Mouse (Mus musculus): ENCODE measurements around the gene Ccdc142. TPM values are rescaled to one million over a fixed set of nuclear protein-coding genes. Genes with fewer than 3 reads are reported as not detected.

Ccdc142 gene
- polyA plus RNA-seq, 1 experiment from 2014 or later, result 2.0 TPM

DNA sequence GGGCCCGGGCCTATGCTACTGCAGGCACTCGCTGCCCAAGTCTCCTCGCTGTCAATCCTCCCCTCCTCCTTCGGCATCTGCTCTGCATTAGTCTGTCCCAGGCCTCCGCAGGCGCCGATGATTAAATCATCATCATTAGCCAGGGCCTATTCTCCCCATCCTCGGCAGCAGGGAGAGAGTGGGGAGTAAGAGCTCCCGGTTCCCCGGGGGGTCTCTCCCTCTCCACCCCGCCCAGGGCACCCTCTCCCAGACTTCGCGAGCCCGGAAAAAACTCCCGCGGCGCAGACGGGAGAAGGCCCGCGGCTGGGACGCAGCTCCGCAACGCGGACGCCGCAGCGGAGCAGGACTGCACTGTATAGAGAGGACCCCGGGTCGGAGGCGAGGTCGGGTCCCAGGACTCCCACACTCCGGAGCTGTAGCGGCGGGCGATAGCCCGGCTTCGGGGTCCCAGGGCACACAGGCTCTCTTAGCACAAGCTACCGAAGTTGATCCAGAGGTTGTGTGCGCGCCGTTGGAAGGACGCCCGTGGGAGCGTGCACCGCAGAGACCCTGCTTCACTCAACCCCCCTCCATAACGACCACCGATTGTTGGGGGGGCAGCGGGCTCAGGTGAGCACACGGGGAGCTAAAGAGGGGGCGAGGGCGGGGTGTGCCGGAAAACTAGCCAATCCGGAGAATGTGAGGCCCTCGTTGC lies 23.6 kb upstream of the Ccdc142 start, which contains the start of gene Pcgf1:
TSS of gene Pcgf1 (plus strand) at position 240 of the 694 bp plus-strand sequence.
- H3K36me3 ChIP-seq (ENCODE audit: control insufficient read depth, insufficient read depth, low read length), result 0 out of 2 replicates have a peak, but pooled peaks cover 4% of the 10 kb centered on the region
- peak within 1 kb of the TSS; percentile 72 for H3K4me3 ChIP-seq (ENCODE audit: low read depth, low read length)
- H3K9ac ChIP-seq (ENCODE audit: low read length), result peak within 1 kb of the TSS; percentile 79
- H3K27ac ChIP-seq (replicated peaks; ENCODE audit: low read depth, low read length), result peak within 1 kb of the TSS; percentile 80
- WGBS, result under 1% methylated on average over 54 of the region's 54 CpGs
- peak; percentile 88 for ATAC-seq (ENCODE audit: insufficient number of reproducible peaks, low FRiP score, low TSS enrichment, low read depth)
- H3K4me2 ChIP-seq (ENCODE audit: low read depth, severe bottlenecking), result peak within 1 kb of the TSS; percentile 99
- no peak for DNase-seq (ENCODE audit: low spot score)
- H3K27me3 ChIP-seq (ENCODE audit: control insufficient read depth, insufficient read depth, low read length), result peaks cover 19% of the 10 kb centered on the region
- H3K4me1 ChIP-seq (ENCODE audit: control insufficient read depth, insufficient read depth, low read length), result peaks cover 4% of the 10 kb centered on the region; the same call in 1 of the 2 replicates
- H3K9me3 ChIP-seq (ENCODE audit: control insufficient read depth, low read length), result no peaks in the 10 kb centered on the region

DNA sequence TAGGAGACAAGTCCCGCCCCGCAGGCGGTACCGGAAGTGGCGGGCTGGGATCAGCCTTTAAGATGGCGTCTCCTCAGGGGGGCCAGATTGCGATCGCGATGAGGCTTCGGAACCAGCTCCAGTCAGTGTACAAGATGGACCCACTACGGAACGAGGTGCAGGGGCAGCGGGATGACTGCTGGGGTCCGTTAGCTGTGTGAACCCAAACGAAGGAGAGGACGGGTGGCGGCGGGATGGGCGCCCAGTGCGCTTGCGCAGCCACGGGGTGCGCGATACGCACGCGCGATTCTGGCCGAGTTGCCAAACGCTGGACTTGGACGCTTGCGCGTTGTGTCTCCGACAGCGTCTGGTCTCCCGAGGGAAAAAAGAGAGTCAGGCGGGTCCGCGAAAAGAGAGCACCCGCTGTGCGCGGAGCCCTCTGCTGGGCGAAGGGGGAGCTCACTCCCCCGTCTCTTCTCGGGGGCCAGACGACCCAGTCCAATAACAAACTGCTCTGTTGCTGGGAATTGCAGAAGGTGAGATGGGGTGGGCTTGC lies 23.0 kb upstream of the Ccdc142 start:
- DNase-seq (ENCODE audit: low spot score) (peak; percentile 100), ATAC-seq (ENCODE audit: insufficient number of reproducible peaks, low FRiP score, low TSS enrichment, low read depth) (peak; percentile 81)
- H3K4me3 ChIP-seq (ENCODE audit: low read depth, low read length), result peak overlapping the region; percentile 72
- peak overlapping the region; percentile 99 for H3K4me2 ChIP-seq (ENCODE audit: low read depth, severe bottlenecking)
- H3K27ac ChIP-seq (replicated peaks; ENCODE audit: low read depth, low read length), result no peak overlapping the region; the same call in 1 of the 2 replicates
- peaks cover 7% of the 10 kb centered on the region; the same call in 1 of the 2 replicates for H3K4me1 ChIP-seq (ENCODE audit: control insufficient read depth, insufficient read depth, low read length)
- H3K9me3 ChIP-seq (ENCODE audit: control insufficient read depth, low read length), result no peaks in the 10 kb centered on the region
- 0 out of 2 replicates have a peak, but pooled peaks cover 4% of the 10 kb centered on the region for H3K36me3 ChIP-seq (ENCODE audit: control insufficient read depth, insufficient read depth, low read length)
- H3K9ac ChIP-seq (ENCODE audit: low read length), result peak overlapping the region; percentile 79
- peaks cover 14% of the 10 kb centered on the region for H3K27me3 ChIP-seq (ENCODE audit: control insufficient read depth, insufficient read depth, low read length)
- WGBS, result under 1% methylated on average over 46 of the region's 46 CpGs

DNA sequence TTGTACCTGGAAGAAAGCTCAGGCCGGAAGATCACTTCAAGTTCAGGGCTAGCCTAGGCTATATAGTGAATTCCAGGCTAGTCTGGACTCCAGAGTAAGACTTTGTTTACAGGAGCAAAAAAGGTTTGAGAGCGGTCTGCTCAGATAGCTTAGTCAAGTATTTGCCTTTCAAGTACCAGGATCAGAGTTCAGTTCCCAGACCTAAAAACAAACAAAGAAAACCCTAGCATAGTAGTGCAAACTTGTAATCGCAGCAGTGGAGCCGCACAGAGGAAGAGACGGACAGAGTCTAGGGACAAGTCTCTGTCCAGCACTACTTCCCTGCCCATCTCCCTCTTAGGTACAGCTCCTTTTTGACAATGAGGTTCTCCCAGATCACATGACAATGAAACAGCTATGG lies 21.2 kb upstream of the Ccdc142 start:
- 91% methylated on average over 5 of the region's 5 CpGs for WGBS
- H3K9me3 ChIP-seq (ENCODE audit: control insufficient read depth, low read length), result no peaks in the 10 kb centered on the region
- H3K4me1 ChIP-seq (ENCODE audit: control insufficient read depth, insufficient read depth, low read length), result peaks cover 18% of the 10 kb centered on the region
- no peak overlapping the region for H3K4me3 ChIP-seq (ENCODE audit: low read depth, low read length)
- peaks cover 10% of the 10 kb centered on the region; the same call in 1 of the 2 replicates for H3K27me3 ChIP-seq (ENCODE audit: control insufficient read depth, insufficient read depth, low read length)
- 0 out of 2 replicates have a peak, but pooled peaks cover 4% of the 10 kb centered on the region for H3K36me3 ChIP-seq (ENCODE audit: control insufficient read depth, insufficient read depth, low read length)
- no peak for ATAC-seq (ENCODE audit: insufficient number of reproducible peaks, low FRiP score, low TSS enrichment, low read depth)
- no peak overlapping the region for H3K27ac ChIP-seq (replicated peaks; ENCODE audit: low read depth, low read length)
- no peak overlapping the region for H3K4me2 ChIP-seq (ENCODE audit: low read depth, severe bottlenecking)
- H3K9ac ChIP-seq (ENCODE audit: low read length), result no peak overlapping the region
- no peak for DNase-seq (ENCODE audit: low spot score)

DNA sequence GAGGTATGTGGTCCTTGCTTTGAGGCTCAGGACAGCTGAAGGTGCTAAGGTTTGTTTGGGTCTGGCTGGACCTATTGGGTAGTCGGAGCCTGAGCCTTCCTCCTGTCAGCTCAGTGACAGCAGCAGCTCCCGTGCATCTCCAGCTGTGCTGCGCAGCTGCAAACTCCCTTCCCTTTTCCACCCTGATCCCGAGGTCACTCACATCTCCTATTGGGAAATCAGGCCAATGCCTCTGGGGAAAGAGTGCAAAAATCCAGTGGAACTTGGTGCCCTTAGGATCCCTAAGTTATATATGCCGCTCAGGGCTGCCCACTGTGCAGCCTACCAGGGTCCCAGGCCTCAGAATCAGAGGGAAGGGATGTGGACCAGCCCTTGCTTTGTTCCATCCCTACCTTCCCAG lies 17.9 kb upstream of the Ccdc142 start:
- peaks cover 36% of the 10 kb centered on the region for H3K4me1 ChIP-seq (ENCODE audit: control insufficient read depth, insufficient read depth, low read length)
- H3K4me3 ChIP-seq (ENCODE audit: low read depth, low read length), result no peak overlapping the region
- no peaks in the 10 kb centered on the region for H3K9me3 ChIP-seq (ENCODE audit: control insufficient read depth, low read length)
- ATAC-seq (ENCODE audit: insufficient number of reproducible peaks, low FRiP score, low TSS enrichment, low read depth) (no peak), DNase-seq (ENCODE audit: low spot score) (no peak)
- H3K9ac ChIP-seq (ENCODE audit: low read length), result no peak overlapping the region; the same call in 1 of the 2 replicates
- H3K4me2 ChIP-seq (ENCODE audit: low read depth, severe bottlenecking), result no peak overlapping the region
- peaks cover 40% of the 10 kb centered on the region for H3K27me3 ChIP-seq (ENCODE audit: control insufficient read depth, insufficient read depth, low read length)
- WGBS, result 18% methylated on average over 5 of the region's 5 CpGs
- no peak overlapping the region for H3K27ac ChIP-seq (replicated peaks; ENCODE audit: low read depth, low read length)
- H3K36me3 ChIP-seq (ENCODE audit: control insufficient read depth, insufficient read depth, low read length), result 0 out of 2 replicates have a peak, but pooled peaks cover 4% of the 10 kb centered on the region

- 0 out of 2 replicates have a peak, but pooled peaks cover 4% of the 10 kb centered on the region for H3K36me3 ChIP-seq (ENCODE audit: control insufficient read depth, insufficient read depth, low read length)
- H3K9me3 ChIP-seq (ENCODE audit: control insufficient read depth, low read length), result no peaks in the 10 kb centered on the region
- H3K4me3 ChIP-seq (ENCODE audit: low read depth, low read length), result no peak overlapping the region
- WGBS, result 6% methylated on average over 6 of the region's 6 CpGs
- no peak overlapping the region for H3K9ac ChIP-seq (ENCODE audit: low read length)
- H3K4me2 ChIP-seq (ENCODE audit: low read depth, severe bottlenecking), result peak overlapping the region; percentile 15; the same call in 1 of the 2 replicates
- H3K27me3 ChIP-seq (ENCODE audit: control insufficient read depth, insufficient read depth, low read length), result peaks cover 45% of the 10 kb centered on the region
- DNase-seq (ENCODE audit: low spot score), result no peak
- no peak for ATAC-seq (ENCODE audit: insufficient number of reproducible peaks, low FRiP score, low TSS enrichment, low read depth)
- H3K4me1 ChIP-seq (ENCODE audit: control insufficient read depth, insufficient read depth, low read length), result peaks cover 31% of the 10 kb centered on the region
- H3K27ac ChIP-seq (replicated peaks; ENCODE audit: low read depth, low read length), result no peak overlapping the region
These were observed 16.9 kb upstream of the Ccdc142 start for GRCm38 (mm10) chr6:83084477-83084876.

- no peaks in the 10 kb centered on the region for H3K9me3 ChIP-seq (ENCODE audit: control insufficient read depth, low read length)
- peak within 1 kb of the TSS; percentile 22 for H3K4me3 ChIP-seq (ENCODE audit: low read depth, low read length)
- peak within 1 kb of the TSS; percentile 50 for H3K4me2 ChIP-seq (ENCODE audit: low read depth, severe bottlenecking)
- H3K27me3 ChIP-seq (ENCODE audit: control insufficient read depth, insufficient read depth, low read length), result peaks cover 49% of the 10 kb centered on the region
- 1% methylated on average over 42 of the region's 42 CpGs for WGBS
- H3K9ac ChIP-seq (ENCODE audit: low read length), result peak within 1 kb of the TSS; percentile 34; the same call in 1 of the 2 replicates
- peaks cover 31% of the 10 kb centered on the region for H3K4me1 ChIP-seq (ENCODE audit: control insufficient read depth, insufficient read depth, low read length)
- peak; percentile 55 for DNase-seq (ENCODE audit: low spot score)
- H3K27ac ChIP-seq (replicated peaks; ENCODE audit: low read depth, low read length), result no peak within 1 kb of the TSS
- ATAC-seq (ENCODE audit: insufficient number of reproducible peaks, low FRiP score, low TSS enrichment, low read depth), result no peak
- H3K36me3 ChIP-seq (ENCODE audit: control insufficient read depth, insufficient read depth, low read length), result 0 out of 2 replicates have a peak, but pooled peaks cover 2% of the 10 kb centered on the region
These were observed 15.0 kb upstream of the Ccdc142 start, which contains the start of gene Lbx2 for GRCm38 (mm10) chr6:83086121-83087035. Lbx2 (plus strand) TSS chr6:83086367.

DNA sequence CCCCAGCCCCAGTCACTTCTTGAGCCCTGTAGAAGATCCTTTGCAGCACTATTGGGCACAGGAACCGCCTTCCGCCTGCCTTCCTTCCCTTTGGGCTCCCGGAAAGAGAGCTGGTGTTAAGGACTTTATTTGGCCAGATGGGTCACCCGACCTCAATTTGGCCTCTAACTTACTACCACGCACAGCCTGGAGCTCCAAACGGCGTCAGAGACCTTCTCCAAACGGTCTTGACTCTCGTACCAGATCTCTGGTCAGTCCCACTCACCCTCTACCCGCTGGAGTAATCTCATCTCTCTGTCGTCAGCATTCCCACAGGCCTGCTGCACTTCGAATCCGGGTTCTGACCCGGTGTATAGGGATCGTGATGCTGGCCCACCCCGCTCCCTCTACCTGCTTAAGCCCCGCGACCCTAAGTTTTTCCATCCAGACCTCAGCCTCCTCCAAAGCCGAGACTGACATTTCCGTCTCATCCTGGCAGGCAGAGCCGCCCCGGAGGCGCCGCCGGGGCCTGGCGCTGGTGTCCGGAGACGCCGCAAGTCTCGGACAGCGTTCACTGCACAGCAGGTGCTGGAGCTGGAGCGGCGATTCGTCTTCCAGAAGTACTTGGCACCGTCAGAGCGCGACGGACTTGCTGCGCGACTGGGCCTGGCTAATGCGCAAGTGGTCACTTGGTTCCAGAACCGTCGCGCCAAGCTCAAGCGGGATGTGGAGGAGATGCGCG lies 14.0 kb upstream of the Ccdc142 start:
- WGBS, result 2% methylated on average over 47 of the region's 47 CpGs
- H3K36me3 ChIP-seq (ENCODE audit: control insufficient read depth, insufficient read depth, low read length), result 0 out of 2 replicates have a peak, but pooled peaks cover 2% of the 10 kb centered on the region
- peaks cover 49% of the 10 kb centered on the region for H3K27me3 ChIP-seq (ENCODE audit: control insufficient read depth, insufficient read depth, low read length)
- H3K4me3 ChIP-seq (ENCODE audit: low read depth, low read length), result peak overlapping the region; percentile 16; the same call in 1 of the 2 replicates
- ATAC-seq (ENCODE audit: insufficient number of reproducible peaks, low FRiP score, low TSS enrichment, low read depth) (no peak), DNase-seq (ENCODE audit: low spot score) (peak; percentile 59)
- no peak overlapping the region for H3K9ac ChIP-seq (ENCODE audit: low read length)
- H3K4me2 ChIP-seq (ENCODE audit: low read depth, severe bottlenecking), result peak overlapping the region; percentile 41
- peaks cover 31% of the 10 kb centered on the region for H3K4me1 ChIP-seq (ENCODE audit: control insufficient read depth, insufficient read depth, low read length)
- no peak overlapping the region for H3K27ac ChIP-seq (replicated peaks; ENCODE audit: low read depth, low read length)
- no peaks in the 10 kb centered on the region for H3K9me3 ChIP-seq (ENCODE audit: control insufficient read depth, low read length)

All from limb, embryonic 11.5 days (tissue).